Mouse (Mus musculus) embryonic fibroblast, embryonic 13.5 days (primary cell): ENCODE measurements at regions not wholly inside any gene's neighbourhood (a gene's known extent, or its start where the extent isn't known, plus 50 kb on each side); places are given as distances from the start of the nearest gene placed in this dataset.

ENCODE experiments used
- H3K27ac ChIP-seq: 2 replicates; pipeline ENCODE4 v1.5.1; 2012; ENCODE audit warnings: low read length, control low read depth, inconsistent platforms; ENCODE audit not compliant: insufficient read depth
- H3K4me1 ChIP-seq: 2 replicates; pipeline ENCODE4 v1.6.1; 2011; ENCODE audit warnings: low read length; ENCODE audit not compliant: control insufficient read depth, insufficient read depth
- H3K4me3 ChIP-seq: 2 replicates; pipeline ENCODE4 v1.5.1; 2011; ENCODE audit warnings: mild to moderate bottlenecking, control low read depth, low read length; ENCODE audit not compliant: insufficient read depth
- CTCF ChIP-seq: IDR thresholded peaks from 2 replicates; pipeline ENCODE4 v1.5.1; 2011; ENCODE audit warnings: mild to moderate bottlenecking, control low read depth, low read length, moderate library complexity, borderline replicate concordance; ENCODE audit not compliant: insufficient read depth
- POLR2A ChIP-seq: IDR thresholded peaks from 2 replicates; pipeline ENCODE4 v1.6.1; 2011; ENCODE audit warnings: low read depth, mild to moderate bottlenecking, control low read depth, low read length, moderate library complexity

DNA sequence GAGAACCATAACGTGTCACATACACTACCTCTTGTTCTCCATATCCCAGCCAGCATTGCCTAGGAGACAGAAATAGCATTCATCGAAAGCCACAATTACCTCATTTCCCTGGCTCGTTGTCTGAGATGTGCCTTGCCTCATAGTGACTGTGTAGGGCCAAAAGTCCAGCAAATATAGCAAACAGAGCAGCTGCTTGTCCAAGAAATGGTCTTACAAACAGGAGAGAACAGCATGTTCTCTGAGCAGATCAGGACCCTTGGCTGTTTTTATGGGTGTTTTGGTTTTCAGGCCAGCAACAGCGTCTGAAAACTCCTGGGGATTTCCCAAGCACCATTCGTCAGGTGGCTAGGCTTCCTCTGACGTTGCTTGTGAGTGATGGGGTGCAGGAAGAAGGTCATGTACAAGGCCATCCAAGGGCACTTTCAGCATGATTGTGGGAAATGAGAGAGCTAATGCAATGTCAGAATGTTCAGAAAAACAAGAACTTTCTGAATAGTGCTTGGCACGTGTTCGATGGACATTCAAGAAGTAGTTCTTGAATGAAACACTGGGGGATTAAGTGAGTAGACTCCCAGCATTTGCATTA, 528.9 kb upstream of the Pappa start:
- TF ChIP-seq CTCF (no peak), POLR2A (no peak)
- Histone ChIP-seq H3K27ac (no peak overlapping the region), H3K4me3 (no peak overlapping the region)

DNA sequence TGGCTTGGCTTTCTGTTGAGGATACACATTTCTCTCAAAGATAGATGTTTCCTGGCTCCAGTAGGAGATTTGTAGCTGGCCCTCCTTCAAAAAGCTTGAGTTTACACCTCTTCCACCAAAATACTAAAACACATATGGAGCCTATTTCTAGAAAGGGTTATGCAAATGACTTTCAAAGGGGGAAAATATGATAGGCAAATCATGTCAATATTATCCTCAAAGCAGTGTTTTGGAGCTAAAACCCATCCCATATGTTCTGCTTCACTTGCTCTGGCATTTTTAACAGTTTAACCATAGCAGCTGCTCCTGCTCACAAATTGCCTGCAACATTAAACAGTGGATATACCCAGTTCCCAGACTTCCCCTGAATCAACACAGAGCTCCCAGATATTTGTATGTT, 525.5 kb upstream of the Pappa start:
- H3K4me3 ChIP-seq: no peak overlapping the region
- TF ChIP-seq CTCF (no peak), POLR2A (no peak)
- peaks cover 11% of the 10 kb centered on the region; the same call in 1 of the 2 replicates for H3K4me1 ChIP-seq

More for the DNA sequence above, 528.9 kb upstream of the Pappa start:
- H3K4me1 ChIP-seq: peaks cover 11% of the 10 kb centered on the region; the same call in 1 of the 2 replicates

DNA sequence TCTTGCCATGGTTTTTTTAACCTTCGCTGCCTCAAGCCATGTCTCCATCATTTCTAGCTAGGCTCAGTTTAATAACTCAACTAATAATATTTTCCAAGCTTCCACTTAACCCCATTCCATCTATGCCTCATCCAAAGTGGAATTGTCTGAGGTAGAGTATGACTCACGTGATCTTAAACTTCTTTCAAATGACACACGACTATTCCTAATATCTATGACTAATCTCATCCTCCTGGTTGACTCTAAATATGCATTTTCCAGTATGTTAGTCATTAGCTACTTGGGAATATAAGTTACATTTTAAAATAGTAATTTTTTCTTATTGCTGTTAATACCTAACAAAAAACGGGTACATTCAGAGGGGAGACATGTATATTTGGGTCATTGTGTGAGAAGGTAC, 524.8 kb upstream of the Pappa start:
- no peak for TF ChIP-seq POLR2A
- no peak for TF ChIP-seq CTCF
- peak overlapping the region; percentile 83 for H3K27ac ChIP-seq
- no peak overlapping the region for H3K4me3 ChIP-seq
- peaks cover 11% of the 10 kb centered on the region; the same call in 1 of the 2 replicates for H3K4me1 ChIP-seq

More for the DNA sequence above, 525.5 kb upstream of the Pappa start:
- H3K27ac ChIP-seq: peak overlapping the region; percentile 65

- no peak overlapping the region for H3K4me3 ChIP-seq
- no peak overlapping the region for H3K27ac ChIP-seq
- no peak for TF ChIP-seq POLR2A
- no peak for TF ChIP-seq CTCF
- no peaks in the 10 kb centered on the region for H3K4me1 ChIP-seq
These were observed 501.2 kb upstream of the Pappa start for GRCm38 (mm10) chr4:64622771-64623170.

- peaks cover 8% of the 10 kb centered on the region for H3K4me1 ChIP-seq
- TF ChIP-seq POLR2A (no peak), CTCF (no peak)
These were observed 491.8 kb upstream of the Pappa start for GRCm38 (mm10) chr4:64632189-64632588.

DNA sequence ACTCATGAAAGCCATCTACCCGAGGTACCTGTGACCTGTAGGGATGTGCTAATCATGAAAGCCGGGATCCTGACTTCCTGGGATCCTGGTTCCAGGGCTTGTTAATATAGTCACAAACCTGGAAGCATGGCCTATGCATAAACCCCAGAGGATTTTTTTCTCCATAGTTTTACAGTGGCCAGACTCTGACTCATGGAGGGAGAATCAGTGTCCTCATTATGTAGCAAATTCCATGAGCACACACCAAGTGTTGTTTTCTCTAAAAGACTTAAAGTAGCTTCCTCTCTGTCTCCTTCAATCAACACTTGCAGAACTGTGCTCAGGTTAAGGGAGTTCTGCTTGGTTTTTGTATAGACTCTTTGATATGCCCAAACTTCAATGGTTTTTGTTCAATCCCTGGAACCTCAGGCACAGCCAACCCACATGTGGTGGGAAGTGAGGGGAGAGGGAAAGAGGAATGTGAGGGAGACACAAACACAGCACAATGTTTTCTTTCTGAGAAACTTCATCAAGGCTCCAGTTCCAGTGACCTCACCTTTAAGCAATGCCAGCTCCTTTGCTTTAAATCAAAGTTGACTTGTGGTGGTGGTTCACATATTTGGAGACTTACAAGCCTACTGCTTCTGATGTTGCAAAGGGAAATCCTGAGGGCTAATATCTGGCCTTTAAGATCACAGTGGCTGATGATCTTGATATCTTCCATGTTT, 488.6 kb upstream of the Pappa start:
- H3K27ac ChIP-seq: peak overlapping the region; percentile 93
- H3K4me1 ChIP-seq: peaks cover 8% of the 10 kb centered on the region
- TF ChIP-seq POLR2A (no peak), CTCF (no peak)
- H3K4me3 ChIP-seq: no peak overlapping the region

More at GRCm38 (mm10) chr4:64632189-64632588, 491.8 kb upstream of the Pappa start:
- no peak overlapping the region for H3K4me3 ChIP-seq
- H3K27ac ChIP-seq: no peak overlapping the region

DNA sequence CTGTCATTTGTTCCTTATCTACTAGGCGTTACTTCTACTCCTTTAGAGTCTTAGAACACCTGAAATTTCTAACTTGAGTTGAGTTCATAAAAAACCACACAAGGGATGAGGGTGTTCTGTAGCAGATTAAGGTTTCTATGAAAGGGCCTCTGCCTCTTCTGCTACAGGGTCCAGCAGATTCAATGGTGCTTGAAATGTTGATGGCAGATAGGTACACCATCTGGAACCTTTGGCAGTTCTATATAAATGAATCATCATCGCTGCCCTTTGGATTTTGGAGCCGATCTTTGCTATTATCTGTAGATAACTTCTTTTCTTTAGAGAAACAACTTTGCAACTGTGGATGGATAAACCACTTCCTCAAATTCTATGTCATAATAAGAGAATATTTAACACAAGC, 483.9 kb upstream of the Pappa start:
- TF ChIP-seq POLR2A (no peak), CTCF (no peak)
- Histone ChIP-seq H3K4me3 (no peak overlapping the region), H3K4me1 (peaks cover 6% of the 10 kb centered on the region), H3K27ac (no peak overlapping the region)

DNA sequence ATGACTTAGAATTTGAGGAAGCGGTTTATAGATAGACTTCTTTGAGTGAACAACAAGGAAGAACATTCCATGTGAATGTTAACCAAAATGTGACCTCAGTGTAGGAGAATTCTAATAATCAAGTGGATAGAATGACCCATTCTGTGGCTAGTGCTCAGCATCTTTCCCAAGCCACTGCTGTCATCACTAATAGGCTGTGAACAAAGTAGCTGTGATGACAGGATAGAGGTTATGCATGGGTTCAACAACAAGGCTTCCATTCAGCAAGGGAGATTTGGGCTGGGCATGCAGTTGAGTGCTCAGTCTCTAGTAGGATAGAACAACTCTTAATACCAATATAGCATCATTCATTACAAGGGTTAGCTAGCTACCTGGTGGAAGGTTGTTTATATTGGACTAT, 483.0 kb upstream of the Pappa start:
- Histone ChIP-seq H3K27ac (peak overlapping the region; percentile 3; the same call in 1 of the 2 replicates), H3K4me3 (no peak overlapping the region), H3K4me1 (peaks cover 2% of the 10 kb centered on the region; the same call in 1 of the 2 replicates)
- TF ChIP-seq POLR2A: no peak
- TF ChIP-seq CTCF: no peak

DNA sequence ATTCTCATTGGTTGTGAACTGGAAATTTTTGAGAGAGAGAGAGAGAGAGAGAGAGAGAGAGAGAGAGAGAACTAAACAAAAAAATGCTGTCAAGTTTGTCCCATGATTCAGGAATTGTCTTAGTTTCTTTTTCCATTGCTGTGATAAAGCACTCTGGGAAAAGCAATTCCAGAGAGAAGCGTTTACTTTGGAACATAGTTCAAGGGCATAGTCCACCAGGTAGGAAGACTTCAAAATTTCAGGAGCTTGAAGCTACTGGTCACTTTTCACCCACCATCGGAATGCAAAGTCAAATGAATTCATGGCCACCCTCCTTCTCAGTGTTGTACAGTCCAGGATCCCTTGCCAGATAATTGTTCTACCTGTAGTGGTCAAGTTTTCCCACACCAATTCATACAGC, 478.8 kb upstream of the Pappa start:
- H3K4me3 ChIP-seq: no peak overlapping the region
- no peak overlapping the region for H3K27ac ChIP-seq
- TF ChIP-seq POLR2A: no peak
- TF ChIP-seq CTCF: no peak
- H3K4me1 ChIP-seq: peaks cover 2% of the 10 kb centered on the region; the same call in 1 of the 2 replicates

DNA sequence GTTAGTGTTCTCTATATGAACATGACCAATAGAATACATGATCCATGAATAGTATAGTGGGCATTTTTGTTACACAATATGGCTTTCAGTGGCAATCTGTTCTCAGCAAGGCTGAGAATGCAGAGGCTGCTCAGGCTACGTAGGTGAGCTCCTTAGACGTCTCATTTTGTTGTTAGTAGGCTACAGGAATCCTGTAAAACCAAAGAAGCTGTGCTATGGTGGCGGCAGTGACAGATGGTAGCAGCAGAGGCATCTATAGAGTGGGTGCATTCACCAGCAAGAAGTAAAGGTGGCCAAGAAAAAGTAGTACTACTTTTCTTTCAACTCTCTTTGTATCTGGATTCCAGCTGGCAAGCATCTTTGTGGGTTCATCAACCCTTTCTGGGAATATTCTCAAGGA, 469.8 kb upstream of the Pappa start:
- no peak overlapping the region for H3K27ac ChIP-seq

More for the DNA sequence above, 469.8 kb upstream of the Pappa start:
- Histone ChIP-seq H3K4me1 (no peaks in the 10 kb centered on the region; the same call in 1 of the 2 replicates), H3K4me3 (no peak overlapping the region)
- TF ChIP-seq CTCF (no peak), POLR2A (no peak)
